Mouse (Mus musculus) bone marrow, adult 2 months (tissue): ENCODE measurements at regions not wholly inside any gene's neighbourhood (a gene's known extent, or its start where the extent isn't known, plus 50 kb on each side); places are given as distances from the start of the nearest gene placed in this dataset.

Source experiments
- CTCF ChIP-seq: fragments of 200-500 bp; IDR thresholded peaks from 2 replicates; pipeline ENCODE4 v1.5.1; 2011; ENCODE audit warnings: low read length, control low read depth; ENCODE audit not compliant: control insufficient read depth, insufficient read depth
- POLR2A ChIP-seq: fragments of 200-500 bp; IDR thresholded peaks from 2 replicates; pipeline ENCODE4 v1.6.1; 2011; ENCODE audit warnings: low read depth, mild to moderate bottlenecking, control low read depth, low read length, borderline replicate concordance; ENCODE audit not compliant: control insufficient read depth

- no peak for TF ChIP-seq POLR2A
- TF ChIP-seq CTCF, result no peak
Measured at GRCm38 (mm10) chr14:64589126-64589525, 485.0 kb downstream of the Prss52 start.
